Mouse (Mus musculus) layer of hippocampus, adult 18-20 months (tissue): Measurements from ENCODE around the gene Fcrla. TPM values are rescaled to one million over a fixed set of nuclear protein-coding genes. Genes with fewer than 3 reads are reported as not detected.
"Not testable (repeated sequence)": the region's sequence is repeated elsewhere in the genome, so short reads cannot be mapped to it uniquely, and the experiment has no call there.

Source experiments
- DNase-seq, 2 experiments: peaks; one replicate each; pipeline ENCODE4 v3.0.0; 2022; ENCODE audit warnings: low spot score in 2 of 2
- long read RNA-seq: library from polyadenylated mRNA; stranded (forward); transcript quantifications from one replicate; pipeline ENCODE4 v2.0.0, GENCODE M21; 2021
- total RNA-seq, 2 experiments: library from RNA; stranded (reverse); gene quantifications; 2 replicates each; pipeline ENCODE4 v1.2.3; 2021

Fcrla gene
- total RNA-seq: not detected
- long read RNA-seq: 0 reads

GRCm38 (mm10) chr1:170927378-170927777 lies at the start of gene Fcrla:
Gene Fcrla (minus strand): TSS chr1:170927583.
- no peak for DNase-seq

DNA sequence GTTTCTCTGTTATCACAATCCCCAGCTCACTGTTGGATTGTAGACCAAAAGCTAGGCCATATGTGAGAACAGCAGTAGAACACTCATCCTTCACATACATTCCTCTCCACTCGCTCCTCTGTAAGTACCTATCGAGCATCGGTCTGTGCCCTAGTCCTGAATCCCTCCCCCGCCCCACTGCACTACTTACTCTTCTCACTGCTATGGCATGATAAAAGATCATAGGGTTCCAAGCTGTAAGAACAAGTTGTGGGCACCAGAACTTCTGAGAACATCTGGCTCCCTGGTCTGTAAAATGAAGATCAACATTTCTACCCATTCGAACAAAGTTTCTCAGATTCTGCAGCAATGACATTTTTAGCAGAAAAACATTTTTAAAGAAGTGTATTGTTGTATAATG lies 49.1 kb upstream of the Fcrla start, which contains the start of gene Fcgr2b:
Fcgr2b (minus strand) TSS at position 101 of the 400 bp plus-strand sequence.
- no peak for DNase-seq

GRCm38 (mm10) chr1:170975751-170976161 lies 48.4 kb upstream of the Fcrla start:
- peak in 1 of 2 experiments; percentile 27 for DNase-seq

- not testable (repeated sequence) for DNase-seq
Measured at GRCm38 (mm10) chr1:170975350-170975749, 48.0 kb upstream of the Fcrla start.

GRCm38 (mm10) chr1:170974736-170975135 lies 47.4 kb upstream of the Fcrla start:
- no peak for DNase-seq

- DNase-seq: no peak
Measured at GRCm38 (mm10) chr1:170974171-170974570, 46.8 kb upstream of the Fcrla start.

DNA sequence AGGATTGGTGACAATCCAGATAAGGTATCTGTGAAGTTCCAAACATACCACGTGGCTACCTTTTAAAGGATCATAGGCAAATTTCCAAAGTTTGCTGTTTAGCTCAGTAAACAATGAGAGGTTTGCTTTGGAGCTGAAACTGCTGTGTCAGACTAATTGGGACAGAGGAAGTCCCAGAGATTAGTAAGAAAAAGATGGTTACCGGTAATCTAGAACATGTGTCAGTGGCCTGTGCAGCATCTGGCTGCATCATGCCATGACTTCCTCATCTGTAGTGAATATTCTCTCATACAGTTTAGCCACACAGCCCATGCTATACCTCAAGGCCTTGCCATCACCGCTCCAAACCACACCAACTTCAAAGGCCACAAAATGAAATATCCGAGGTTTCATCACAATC lies 45.6 kb upstream of the Fcrla start:
- DNase-seq: no peak

- DNase-seq: no peak
Measured at GRCm38 (mm10) chr1:170972494-170972893, 45.1 kb upstream of the Fcrla start.

DNA sequence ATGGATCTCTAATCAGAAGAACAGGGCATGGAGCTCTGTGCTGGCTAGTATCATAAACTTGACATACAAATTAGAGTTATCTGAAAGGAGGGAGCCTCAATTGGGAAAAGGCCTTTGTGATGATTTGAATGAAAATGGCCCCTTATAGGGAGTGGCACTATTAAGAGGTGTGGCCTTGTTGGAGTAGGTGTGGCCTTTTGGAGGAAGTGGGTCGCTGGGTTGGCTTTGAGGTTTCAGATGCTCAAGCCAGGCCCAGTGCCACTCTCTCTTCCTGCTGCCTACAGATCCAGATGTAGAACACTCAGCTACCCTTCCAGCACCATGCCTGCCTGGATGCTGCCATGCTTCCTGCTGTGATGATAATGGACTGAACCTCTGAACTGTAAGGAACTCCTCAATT lies 41.2 kb upstream of the Fcrla start:
- DNase-seq: no peak

DNA sequence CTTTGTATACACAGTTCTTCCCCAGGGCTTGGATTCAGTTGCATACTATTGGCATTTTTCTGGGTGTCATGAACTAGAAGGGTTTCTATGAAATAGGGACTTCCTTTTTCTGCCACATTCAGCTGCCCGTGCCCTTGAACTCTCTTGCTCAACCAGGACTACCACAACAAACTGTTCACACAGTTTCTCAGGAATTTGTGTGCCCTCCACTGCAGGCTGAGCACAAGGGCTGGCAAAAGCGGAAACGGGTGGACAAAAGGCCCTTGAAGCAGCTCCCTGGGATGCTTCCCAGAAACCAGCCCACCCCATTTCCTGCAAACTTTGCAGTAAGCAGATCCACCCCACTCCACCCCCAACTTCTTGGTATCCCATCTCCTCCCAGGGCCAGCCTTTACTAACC lies 40.2 kb upstream of the Fcrla start:
- no peak for DNase-seq

GRCm38 (mm10) chr1:170963087-170963486 lies 35.7 kb upstream of the Fcrla start:
- DNase-seq: no peak

DNA sequence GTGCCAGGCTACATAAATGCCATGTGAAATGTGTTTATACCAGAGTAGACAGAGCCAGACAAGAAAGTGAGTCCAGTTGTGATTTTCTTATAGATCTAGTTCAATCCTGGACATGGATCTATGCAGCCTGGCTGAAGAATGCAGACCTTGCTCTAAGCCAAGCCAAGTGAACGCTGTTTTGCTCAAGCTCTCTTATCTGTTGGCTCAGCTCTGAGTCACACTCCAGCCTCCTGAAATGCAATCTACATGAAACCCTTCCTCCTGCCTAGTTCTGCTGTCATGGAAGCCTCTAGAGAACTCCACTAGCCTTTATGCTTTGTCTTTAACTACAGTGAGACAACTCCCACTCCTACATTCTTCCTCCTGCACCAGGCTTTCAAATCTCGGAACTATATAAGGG lies 34.9 kb upstream of the Fcrla start:
- DNase-seq: no peak

DNA sequence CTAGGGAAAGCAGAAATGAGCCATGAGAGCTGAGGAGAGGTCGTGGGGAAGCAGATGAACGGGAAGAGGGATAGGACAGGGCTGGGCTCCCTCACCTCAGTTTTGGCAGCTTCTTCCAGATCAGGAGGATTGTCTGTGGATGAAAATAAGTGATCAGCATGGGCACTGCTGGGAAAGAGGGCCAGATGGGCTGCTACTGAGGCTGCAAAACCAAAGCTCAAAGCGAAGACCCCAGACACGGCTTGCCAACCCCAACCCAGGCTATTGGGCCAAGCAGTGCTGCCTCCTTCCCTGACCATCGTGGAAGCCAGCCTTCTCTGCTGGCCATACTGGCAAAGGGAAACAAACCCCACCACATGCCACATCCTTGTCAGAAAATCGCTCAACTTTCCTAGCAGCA lies 33.7 kb upstream of the Fcrla start:
- no peak for DNase-seq

GRCm38 (mm10) chr1:170959791-170960190 lies 32.4 kb upstream of the Fcrla start:
- no peak for DNase-seq

DNA sequence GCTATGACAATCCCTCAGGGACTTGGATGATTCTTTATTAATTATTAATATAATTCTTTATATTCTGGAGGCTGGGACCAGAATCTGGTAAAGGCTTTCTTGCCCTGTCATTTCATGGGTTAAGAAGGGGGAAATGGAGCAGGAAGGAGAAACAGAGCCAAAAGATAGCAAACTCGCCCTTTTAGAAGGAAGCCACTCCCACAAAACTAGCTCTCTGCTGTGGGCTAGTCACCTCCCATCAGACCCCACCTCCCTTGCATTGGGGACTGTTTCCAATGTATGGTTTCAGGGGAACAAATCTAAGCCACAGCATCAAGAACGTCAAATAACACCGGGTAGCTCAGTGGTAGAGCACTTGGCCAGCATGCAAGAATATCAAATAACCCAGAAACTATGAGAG lies 30.8 kb upstream of the Fcrla start:
- DNase-seq: no peak

GRCm38 (mm10) chr1:170953192-170953591 lies 25.8 kb upstream of the Fcrla start:
- DNase-seq: no peak

- no peak for DNase-seq
Measured at GRCm38 (mm10) chr1:170950772-170951171, 23.4 kb upstream of the Fcrla start.

GRCm38 (mm10) chr1:170944908-170945307 lies 17.5 kb upstream of the Fcrla start:
- not testable (repeated sequence) for DNase-seq

GRCm38 (mm10) chr1:170944151-170944550 lies 16.8 kb upstream of the Fcrla start:
- not testable (repeated sequence) for DNase-seq

- no peak for DNase-seq
Measured at GRCm38 (mm10) chr1:170939255-170939654, 11.9 kb upstream of the Fcrla start.

DNA sequence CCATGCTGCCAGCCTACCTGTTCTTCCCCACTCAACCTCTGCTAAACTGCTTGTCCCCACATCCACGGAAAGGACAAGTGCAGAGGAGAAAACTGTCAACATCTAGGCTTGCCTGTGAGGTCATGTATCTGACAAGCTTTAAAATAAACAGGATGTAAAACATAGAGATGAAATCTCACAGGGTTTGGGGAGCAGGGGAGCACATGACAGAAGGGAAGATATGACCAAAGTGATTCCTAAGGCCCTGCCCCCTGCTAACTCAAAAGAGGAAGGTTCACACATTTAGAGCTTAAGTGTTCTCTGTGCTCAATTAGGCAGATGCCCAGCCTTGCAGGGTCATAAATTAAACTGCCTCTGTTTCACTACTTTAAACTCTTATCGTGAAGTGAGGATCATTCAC lies 7.0 kb upstream of the Fcrla start:
- no peak for DNase-seq

DNA sequence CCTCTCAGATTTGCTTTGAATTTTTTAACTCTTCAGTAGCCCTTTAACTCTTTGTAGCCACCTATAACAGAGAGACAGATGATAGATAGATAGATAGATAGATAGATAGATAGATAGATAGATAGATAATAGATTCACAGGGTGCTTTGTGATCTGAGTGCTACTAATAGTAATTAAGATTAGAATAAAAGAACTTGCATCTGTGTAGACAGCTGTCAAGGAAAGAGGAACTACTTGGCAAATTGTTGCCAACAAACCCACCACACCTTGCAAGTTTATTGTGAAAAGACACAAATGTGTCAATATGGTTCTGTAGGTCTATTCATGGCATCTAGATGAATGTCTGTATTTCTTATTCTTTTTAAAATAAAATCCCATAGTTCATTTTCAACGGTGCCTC lies 6.6 kb upstream of the Fcrla start:
- no peak for DNase-seq

DNA sequence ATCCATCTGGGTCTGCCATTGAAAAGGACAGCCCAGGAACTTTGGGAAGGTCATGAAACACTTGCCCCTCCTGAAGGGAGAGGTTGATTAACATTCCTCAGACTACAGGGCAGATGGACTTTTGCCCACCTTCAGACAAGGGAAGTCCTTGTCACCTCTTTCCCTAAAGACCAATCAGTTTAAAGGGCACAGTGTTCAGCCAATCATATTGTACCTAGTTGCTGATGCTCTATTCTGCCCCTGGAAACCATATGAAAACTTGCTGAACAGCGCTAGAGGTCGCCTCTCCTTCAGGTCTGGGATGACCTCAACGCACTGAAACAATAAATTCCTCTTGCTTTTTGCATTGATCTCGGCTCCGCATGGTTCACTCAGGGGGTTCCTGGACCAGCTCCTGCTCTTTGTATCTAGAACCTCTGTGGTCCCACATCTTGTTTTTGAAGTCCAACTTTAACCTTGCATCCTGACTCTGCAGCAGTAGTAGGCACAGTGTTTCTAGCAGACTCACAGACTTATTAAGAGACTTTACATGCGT lies 6.1 kb upstream of the Fcrla start:
- no peak for DNase-seq

- no peak for DNase-seq
Measured at GRCm38 (mm10) chr1:170932043-170932442, 4.7 kb upstream of the Fcrla start.
